Mouse (Mus musculus) adipocyte (in vitro differentiated cells): ENCODE measurements around the gene Dpep3.
"Not testable (repeated sequence)": the region's sequence is repeated elsewhere in the genome, so short reads cannot be mapped to it uniquely, and the experiment has no call there.

ENCODE experiments used
- DNase-seq: peaks from one replicate; pipeline ENCODE4 v3.0.0-alpha.2; 2016; ENCODE audit warnings: low spot score

Dpep3 gene

DNA sequence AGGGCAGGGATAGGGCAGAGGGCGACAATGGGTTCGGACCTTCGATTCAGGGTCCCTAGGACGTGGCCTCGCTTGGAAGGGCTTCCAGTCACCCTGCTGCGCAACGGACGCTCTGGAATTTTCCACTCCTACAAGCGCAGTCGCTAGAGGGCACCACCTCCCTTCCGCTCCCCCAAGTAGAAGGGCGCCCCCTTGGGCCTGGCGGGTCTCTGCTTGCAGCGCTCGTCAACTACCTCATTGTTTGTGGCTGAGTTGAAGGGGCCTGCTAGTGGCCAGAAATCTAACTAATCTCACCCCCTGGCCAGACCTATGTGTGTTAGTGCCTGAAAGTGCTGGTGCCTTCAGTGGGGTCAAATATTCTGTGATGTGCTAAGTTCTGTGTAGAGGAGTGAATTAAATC, at the start of gene Dpep3:
Gene Dpep3 (minus strand): TSS at position 105 of the 400 bp plus-strand sequence.
- DNase-seq, result no peak

DNA sequence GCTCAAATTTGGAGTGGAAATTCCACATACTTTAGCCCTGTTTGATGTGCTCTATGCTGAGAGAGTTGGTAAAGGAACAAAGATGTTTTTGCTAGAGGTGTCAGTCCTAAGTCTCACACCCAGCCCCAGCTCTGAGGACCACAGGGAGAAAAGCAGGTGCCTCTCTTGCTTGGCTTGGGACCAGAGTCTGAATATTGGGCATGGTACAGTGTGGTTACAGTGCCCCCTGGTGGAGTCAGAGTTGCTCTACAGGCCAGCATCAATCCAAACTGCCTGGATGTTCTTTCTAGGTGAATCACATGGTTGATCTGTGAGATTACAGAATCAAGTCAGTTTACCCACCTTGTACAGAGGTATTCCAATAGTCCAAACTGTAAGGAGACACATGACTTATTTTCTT, 43.3 kb upstream of the Dpep3 start:
- DNase-seq, result peak; percentile 89

DNA sequence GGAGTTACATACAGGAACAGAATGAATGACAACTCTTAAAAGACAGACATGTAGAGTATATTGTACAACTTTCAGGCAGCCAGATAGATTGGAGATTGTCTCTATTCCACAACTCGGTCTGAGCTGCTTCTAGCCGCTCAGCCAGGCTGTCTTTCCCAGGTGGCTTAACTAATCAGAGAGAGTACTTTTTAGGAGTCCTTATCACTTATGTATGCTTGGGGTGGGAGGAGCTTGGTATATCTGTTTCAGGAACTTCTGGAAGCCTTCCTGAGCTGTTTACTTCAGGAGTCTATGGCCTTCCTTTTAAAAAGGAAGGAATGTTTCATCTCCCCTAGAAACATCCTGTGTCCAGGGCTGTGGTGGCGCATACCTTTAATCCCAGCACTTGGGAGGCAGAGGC, 38.8 kb upstream of the Dpep3 start:
- DNase-seq, result no peak

DNA sequence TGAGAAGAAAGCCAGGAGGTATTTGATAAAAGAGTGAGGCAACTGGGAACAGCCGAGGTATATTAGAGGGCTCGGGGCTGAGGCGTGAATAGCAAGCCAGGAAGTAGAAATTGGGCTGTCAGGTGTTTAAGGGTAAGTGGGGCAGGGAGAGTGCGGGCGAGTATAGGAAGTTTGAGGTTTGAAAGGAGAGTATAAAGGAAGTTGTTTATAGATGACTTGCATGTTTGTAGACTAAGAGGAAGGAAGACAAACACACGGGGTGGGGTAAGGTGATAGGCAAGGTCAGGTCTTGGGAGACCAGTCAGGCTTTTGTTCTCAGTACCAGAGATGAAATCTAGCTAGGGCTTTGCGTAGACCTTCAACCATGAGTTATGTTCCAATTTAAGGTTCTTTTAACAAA, 37.9 kb upstream of the Dpep3 start:
- DNase-seq, result no peak

DNA sequence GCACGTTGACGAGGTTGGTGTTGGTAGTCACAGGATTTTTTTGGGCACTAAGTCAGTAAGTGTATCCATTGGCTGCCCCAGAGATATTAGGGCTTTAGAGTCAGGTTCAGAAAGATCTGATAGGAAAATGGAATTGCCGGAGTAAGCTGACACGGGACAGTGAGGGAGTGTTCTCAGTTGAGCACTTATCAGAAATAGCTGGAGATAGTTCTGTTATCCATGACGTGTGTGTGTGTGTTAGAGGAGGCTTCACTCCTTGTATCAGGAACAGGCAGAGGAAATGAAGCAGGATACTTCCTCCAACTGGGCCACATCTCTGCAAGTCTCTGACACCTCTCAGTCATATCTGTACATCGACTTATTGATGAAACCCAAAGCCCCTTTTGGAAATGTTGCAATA, 37.1 kb upstream of the Dpep3 start:
- DNase-seq, result no peak

DNA sequence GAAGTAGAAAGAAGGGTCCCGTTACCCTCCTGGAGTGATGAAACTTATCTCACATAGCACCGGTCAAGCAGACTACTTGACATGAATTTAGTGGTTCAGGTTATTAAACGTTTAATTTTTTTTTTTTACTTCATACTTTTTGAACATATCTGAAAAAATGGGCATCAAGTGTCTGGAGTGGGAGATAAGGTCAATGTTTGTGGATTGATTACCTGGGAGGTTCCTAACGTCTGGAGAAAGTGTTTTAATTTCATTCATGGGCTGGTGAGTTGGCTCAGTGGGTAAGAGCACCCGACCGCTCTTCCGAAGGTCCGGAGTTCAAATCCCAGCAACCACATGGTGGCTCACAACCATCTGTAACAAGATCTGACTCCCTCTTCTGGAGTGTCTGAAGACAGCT, 33.0 kb upstream of the Dpep3 start:
- DNase-seq, result not testable (repeated sequence)

DNA sequence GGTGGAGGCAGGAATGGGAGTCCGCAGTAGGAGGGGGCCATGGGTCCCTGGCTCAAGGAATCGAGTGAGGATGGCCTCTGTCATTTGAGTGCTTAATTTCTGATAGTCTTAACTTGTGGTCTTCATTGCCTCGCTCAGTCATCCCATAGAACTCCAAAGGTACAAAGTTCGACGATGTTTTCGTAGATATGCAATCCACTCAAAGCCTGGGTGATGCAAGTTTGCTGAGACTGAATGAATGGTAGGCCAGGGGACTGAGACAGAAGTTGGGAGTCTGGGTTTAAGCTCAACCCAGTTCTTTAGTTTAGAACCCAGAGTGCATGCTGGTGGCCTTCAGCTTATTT, 32.4 kb upstream of the Dpep3 start, which contains the start of gene Ddx28:
Gene Ddx28 (minus strand): TSS at position 240 of the 344 bp plus-strand sequence.
- no peak for DNase-seq

DNA sequence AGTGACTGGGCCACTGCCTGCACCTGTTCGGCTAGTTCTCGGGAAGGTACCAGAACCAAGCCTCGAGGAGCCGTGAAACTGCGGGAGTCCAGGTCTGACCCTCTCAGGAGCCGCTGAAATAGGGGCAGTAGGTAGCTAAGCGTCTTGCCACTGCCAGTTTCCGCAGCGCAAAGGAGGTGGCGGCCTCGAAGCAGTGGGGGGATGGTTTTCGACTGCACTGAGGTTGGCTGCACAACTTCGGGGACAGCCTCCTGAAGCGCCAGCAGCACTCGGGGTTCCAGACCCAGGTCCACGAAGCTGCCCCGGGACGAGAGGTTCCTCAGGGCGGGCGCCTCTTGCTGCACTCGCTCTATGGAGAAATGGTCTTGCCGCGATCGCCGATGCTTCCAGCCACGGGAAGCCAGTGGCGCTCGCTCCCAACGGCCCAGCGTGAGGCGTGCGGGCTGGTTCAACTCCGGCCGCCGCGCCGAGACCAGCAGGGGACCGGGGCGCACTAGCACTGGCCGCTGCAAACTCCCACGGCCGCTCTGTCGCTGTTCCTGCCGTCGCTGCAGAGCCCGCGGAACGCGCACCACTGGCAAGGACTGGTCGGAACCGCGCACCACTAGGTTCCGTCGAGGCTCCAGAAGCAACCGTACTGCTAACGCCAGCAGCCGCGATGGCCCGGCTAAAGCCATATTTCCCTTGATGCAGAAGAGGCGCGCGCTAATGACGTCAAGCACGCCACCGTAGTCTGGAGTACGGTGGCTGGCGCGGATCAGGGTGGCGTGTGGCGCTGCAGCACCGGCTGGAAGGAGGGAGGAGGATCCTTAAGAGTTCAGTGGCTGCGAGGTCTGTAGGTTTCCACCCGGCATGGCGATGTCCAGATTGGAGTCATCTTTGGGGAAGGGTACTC, 31.8 kb upstream of the Dpep3 start:
- peak; percentile 89 for DNase-seq

DNA sequence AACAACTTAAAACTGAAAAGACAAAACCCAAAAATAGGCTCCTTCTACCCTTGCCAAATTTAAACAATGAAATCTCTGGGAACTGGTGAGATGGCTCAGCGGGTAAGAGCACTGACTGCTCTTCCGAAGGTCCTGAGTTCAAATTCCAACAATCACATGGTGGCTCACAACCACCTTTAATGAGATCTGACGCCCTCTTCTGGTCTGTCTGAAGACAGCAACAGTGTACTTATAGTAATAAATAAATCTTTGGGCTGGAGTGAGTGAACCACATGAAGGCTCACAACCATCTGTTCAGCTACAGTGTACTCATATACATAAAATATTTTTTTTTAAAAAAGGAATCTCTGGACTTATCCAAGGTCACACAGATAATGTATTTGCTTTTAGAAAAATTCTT, 28.7 kb upstream of the Dpep3 start:
- DNase-seq, result not testable (repeated sequence)

DNA sequence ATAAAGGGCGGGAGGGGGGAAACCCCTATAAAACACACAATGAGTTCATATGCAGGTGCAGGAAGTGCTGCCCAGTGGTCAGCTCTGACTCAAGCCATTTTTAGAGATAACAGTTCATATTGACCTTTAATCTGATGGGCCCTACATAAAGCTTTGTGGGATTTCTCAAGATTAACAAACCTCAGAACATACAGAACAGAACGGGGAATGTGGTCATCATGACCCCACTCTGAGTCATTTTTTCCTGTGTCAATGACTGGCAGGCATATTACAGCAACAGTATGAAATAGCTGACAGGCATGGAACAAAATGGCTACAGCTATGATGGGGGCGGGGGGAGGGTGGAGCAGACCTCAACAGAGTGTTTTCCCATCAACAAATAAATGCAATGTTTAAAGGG, 27.9 kb upstream of the Dpep3 start:
- peak; percentile 40 for DNase-seq

DNA sequence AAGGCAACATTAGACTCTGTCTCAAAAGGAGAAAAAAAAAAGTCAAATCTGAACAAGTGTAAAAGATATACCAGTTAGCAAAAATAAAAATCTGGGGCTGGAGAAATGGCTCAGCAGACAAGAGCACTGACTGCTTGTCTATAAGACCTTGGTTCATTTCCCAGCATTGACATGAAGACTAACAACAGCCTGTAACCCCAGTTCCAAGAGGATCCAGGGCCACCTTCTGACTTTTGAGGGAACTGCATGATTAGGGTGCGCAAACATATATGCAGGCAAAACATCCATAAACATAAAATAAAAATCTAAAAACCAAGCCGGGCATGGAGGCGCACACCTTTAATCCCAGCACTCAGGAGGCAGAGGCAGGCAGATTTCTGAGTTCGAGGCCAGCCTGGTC, 27.2 kb upstream of the Dpep3 start:
- DNase-seq, result no peak

DNA sequence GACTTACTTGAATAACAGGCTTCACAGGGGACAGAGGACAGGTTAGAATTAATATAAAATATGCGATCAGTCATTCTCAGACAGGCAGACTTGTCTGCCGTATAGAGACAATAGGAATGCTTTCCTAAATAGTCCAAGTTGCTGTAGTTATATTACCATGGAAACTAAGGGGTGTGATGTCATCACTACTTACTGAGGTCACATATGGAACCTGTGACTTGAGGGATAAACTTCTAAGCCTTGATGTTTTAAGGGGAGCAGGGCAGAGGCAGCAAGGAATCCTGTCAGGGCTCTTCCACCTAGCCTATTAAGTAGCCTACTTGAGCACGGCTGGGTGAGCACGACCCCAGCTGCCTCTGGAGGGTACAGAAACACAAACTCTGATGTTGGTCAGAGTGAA, 26.6 kb upstream of the Dpep3 start, which contains the start of gene Dpep2nb:
Gene Dpep2nb (minus strand): TSS at position 101 of the 400 bp plus-strand sequence.
- no peak for DNase-seq

DNA sequence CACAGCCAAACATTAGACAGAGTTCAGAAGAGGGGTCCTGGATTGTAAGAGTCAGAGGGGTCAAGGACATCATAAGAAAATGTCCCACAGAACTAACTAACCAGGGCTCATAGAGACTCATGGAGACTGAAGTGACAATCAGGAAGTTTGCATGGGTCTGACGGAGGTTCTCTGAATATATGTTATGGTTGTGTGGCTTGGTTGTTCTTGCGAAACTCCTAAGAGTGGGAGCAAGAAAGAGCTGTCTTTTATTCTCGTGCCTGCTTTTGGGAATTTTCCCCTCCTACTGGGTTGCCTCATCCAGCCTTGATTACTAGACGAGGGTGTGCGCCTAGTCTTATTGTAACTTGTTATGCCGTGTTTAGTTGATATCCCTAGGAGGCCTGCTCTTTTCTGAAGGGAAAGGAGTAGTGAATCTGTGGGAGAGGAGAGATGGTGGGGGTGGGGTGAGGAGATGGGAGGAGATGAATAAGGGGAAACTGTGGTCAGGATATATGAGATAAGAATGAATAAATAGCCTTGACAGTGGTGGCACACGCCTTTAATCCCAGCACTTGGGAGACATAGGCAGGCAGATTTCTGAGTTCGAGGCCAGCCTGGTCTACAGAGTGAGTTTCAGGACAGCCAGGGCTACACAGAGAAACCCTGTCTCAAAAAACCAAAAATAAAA, 25.4 kb upstream of the Dpep3 start:
- DNase-seq, result no peak

DNA sequence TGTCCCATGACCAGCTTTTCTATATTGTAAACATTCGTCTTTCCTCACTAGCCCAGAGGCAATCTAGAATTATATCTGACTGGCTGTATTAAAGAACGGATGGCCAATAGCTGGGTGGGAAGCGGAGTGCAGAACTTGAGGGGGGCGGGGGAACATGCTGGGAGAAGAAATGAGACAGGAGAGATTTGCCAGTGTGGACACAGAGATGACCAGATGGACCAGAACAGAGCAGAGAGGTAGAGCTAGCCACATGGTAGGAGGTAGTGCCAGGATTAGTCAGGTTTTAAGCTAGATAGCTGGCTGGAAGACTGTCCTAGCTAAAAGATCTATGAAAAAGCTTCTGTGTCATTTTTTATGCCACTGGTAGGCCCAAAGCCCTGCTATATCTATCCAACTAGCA, 22.7 kb upstream of the Dpep3 start:
- DNase-seq, result no peak

DNA sequence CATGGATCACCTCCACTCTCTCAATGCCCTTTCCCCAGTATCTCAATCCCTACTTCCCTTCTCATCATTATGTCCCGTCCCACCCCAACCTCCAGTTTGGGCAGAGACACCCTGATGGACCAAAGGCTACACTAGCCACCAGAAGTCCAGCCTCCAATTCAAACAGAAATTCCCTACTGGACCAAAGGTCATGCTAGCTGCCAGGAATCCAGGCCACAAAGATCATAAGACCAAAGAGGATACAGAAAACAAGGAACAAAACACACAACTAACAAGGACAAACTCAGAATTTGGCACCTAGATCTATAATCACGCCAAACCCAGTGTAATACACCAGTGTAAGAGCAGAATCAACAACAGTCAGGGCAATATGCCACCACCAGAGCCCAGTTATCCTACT, 19.7 kb upstream of the Dpep3 start:
- DNase-seq, result peak; percentile 86

DNA sequence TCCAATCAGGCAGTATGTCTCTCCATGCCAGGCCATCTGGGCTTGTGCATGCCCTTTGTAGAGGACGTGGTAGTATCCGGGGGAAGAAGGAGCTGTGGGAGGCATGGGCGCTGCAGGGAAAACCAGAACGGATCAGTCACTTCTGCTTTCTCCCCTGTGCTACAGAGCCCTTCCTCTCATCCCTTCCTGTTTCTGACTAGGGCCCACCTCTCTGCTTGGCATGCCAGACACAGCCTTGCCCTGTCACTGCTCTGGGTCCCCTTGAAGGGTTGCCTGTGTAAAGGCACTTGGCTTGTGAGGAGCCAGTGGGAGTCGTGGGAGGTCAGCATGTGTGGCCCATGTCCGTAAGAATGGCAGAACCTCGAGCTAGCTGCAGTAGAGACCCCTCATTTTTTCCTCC, 17.1 kb upstream of the Dpep3 start:
- DNase-seq, result no peak

DNA sequence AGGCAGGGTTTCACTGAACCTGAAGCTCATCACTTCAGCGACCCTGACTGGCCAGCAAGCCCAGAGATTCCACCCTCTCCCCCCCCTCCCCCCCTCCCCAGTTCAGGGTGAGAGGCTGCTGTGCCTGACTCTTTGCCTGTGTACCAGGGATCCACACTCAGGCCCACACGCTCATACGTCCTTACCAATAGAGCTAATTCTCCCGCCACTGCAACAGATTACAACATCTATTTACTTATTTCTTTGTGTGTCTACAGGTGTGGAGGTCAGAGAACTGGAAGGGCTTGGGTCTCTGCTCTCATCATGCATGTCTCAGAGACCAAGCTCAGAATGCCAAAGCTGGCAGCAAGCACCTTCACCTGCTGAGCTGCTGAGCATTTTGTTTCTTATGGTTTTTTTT, 14.0 kb upstream of the Dpep3 start:
- DNase-seq, result no peak

DNA sequence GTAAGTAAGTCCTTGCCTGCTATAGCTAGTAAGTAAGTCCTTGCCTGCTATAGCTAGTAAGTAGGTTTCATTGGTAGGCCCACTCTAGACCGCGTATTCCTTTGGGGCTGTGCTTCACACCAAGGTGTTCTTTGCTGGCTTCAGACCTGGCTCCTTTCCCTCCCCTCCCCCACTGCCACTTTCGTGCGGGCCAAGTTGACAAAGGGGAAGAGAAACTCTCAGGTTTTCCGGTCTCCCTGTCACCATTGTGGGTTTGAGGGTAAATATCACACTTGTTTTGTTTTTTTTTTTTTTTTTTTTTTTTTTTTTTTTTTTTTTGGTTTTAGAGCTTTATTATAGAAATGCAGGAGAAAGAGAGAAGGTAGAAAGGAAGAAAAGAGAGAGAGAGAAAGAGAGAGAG, 13.3 kb upstream of the Dpep3 start:
- DNase-seq, result no peak

DNA sequence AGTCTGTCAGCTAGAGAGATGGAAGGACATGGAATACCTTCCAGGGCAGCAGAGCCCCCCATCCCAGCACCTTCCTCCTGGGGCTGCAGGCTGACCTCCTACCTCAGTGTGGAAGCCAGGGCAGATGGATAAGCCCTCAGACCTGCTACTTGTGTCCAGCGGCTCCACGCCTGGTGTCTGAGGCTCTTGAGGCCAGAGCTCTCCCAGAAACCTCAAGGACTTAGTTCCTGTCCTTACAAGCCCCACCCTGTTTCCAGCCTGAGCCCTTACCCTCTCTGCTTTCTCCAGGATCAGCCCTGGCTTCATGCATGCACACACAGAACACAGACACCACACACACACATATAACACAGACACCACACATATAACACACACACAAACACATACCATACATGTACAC, 12.3 kb upstream of the Dpep3 start:
- no peak for DNase-seq

DNA sequence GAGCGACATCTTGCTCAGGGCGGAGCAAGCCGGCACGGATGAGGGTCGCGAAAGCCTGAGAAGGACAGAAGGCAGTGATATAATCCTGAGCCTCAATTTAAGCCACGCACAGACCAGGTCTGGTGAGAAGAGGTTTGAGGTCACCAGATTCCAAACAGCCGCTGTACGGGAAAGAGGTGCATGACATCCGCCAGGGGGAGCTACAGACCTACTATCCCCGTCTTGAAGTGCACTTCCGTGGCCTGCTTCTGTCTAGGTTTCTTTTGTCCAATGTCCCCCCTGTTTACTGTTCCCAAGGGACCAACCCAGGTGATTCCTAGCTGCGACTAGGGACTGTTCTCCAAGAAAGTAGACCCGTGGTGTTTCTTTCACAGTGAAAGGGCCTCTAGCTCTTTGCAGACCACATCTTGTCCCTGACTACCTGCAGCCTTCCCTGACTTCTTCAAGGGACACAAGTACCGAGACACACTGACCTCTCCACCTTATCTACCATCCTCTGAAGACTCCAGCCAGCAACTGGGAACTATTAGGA, 11.7 kb upstream of the Dpep3 start, which contains the start of gene Dus2:
Gene Dus2 (plus strand): TSS at position 482 of the 532 bp plus-strand sequence.
- DNase-seq, result peak; percentile 93

DNA sequence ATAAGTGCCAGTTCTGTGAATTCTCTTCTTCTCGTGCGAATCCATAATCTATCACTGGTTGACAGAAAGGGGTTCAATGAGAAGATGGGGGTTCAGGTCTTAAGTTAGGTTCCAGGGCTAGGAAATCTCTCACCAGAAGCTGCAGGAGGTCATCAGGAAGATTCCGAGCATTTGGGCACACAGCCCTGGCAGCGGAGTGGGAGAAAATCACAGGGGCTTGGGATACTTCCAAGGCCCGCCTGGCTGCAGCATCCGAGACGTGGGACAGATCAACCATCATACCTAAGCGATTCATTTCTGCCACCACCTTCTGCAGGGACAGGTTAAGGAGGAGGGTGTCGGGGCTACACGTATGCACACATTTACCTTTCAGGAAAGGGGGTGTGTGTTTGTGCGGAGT, 9.3 kb upstream of the Dpep3 start:
- DNase-seq, result no peak

DNA sequence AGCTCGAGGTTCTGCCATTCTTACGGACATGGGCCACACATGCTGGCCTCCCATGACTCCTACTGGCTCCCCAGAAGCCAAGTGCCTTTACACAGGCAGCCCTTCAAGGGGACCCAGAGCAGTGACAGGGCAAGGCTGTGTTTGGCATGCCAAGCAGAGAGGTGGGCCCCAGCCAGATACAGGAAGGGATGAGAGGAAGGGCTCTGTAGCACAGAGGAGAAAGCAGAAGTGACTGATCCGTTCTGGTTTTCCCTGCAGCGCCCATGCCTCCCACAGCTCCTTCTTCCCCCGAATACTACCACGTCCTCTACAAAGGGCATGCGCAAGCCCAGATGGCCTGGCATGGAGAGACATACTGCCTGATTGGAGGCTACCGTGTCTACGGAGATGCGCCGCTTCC, 4.2 kb upstream of the Dpep3 start:
- DNase-seq, result not testable (repeated sequence)

DNA sequence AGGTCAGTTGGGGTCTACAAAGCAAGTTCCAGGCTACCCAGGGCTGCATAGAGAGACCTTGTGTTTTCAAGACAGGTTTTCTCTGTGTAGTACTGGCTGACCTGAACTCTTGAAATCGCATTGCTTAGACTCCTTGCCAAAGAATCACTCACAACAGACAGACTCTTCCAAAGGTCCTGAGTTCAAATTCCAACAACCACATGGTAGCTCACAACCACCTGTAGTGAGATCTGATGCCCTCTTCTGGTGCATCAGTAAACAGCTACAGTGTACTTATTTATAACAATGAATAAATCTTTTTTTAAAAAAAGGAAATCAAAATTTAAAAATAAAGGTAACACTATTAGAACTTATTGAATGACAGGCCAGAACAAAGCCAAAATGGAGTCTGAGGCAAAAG, 1.9 kb upstream of the Dpep3 start:
- DNase-seq, result no peak
